Mouse (Mus musculus): Measurements from ENCODE around the gene Srpr. TPM values are rescaled to one million over a fixed set of nuclear protein-coding genes. Genes with fewer than 3 reads are reported as not detected.

The Srpr gene
- polyA plus RNA-seq, 1 experiment, result 70.1 TPM

GRCm38 (mm10) chr9:35282006-35282850 is 82.3 kb downstream of the Srpr start:
- TF ChIP-seq POLR2A (IDR thresholded peaks at IDR 0.05; ENCODE audit: control insufficient read depth, extremely low read depth, insufficient read depth, low read length, poor library complexity), result no peak
- TF ChIP-seq CTCF (IDR thresholded peaks at IDR 0.05; ENCODE audit: borderline replicate concordance, control insufficient read depth, extremely low read depth, insufficient read depth, low read length, poor library complexity), result no peak
- H3K4me1 ChIP-seq (replicated peaks; ENCODE audit: control insufficient read depth, insufficient read depth, low read length), result no peaks in the 10 kb centered on the region
- H3K4me3 ChIP-seq (ENCODE audit: control insufficient read depth, insufficient read depth, low read length), result no peak overlapping the region
- 21% methylated on average over 5 of the region's 5 CpGs for WGBS
- no peaks in the 10 kb centered on the region for H3K27me3 ChIP-seq (ENCODE audit: control insufficient read depth, insufficient read depth, low read length)
- DNase-seq, result peak; percentile 40
- H3K36me3 ChIP-seq (ENCODE audit: control insufficient read depth, insufficient read depth, low read length), result no peaks in the 10 kb centered on the region
- H3K27ac ChIP-seq (ENCODE audit: control insufficient read depth, insufficient read depth, low read length), result no peak overlapping the region

- no peak for DNase-seq
- WGBS, result 87% methylated on average over 5 of the region's 5 CpGs
- Histone ChIP-seq H3K4me1 (replicated peaks; ENCODE audit: control insufficient read depth, insufficient read depth, low read length) (no peaks in the 10 kb centered on the region), H3K27me3 (ENCODE audit: control insufficient read depth, insufficient read depth, low read length) (no peaks in the 10 kb centered on the region), H3K36me3 (ENCODE audit: control insufficient read depth, insufficient read depth, low read length) (no peaks in the 10 kb centered on the region), H3K4me3 (ENCODE audit: control insufficient read depth, insufficient read depth, low read length) (no peak overlapping the region), H3K27ac (ENCODE audit: control insufficient read depth, insufficient read depth, low read length) (no peak overlapping the region)
- no peak for TF ChIP-seq POLR2A (IDR thresholded peaks at IDR 0.05; ENCODE audit: control insufficient read depth, extremely low read depth, insufficient read depth, low read length, poor library complexity)
These were observed 82.9 kb downstream of the Srpr start for GRCm38 (mm10) chr9:35282851-35283200.

GRCm38 (mm10) chr9:35283415-35284069 is 83.6 kb downstream of the Srpr start:
- Histone ChIP-seq H3K27me3 (ENCODE audit: control insufficient read depth, insufficient read depth, low read length) (no peaks in the 10 kb centered on the region), H3K4me1 (replicated peaks; ENCODE audit: control insufficient read depth, insufficient read depth, low read length) (no peaks in the 10 kb centered on the region), H3K36me3 (ENCODE audit: control insufficient read depth, insufficient read depth, low read length) (no peaks in the 10 kb centered on the region), H3K4me3 (ENCODE audit: control insufficient read depth, insufficient read depth, low read length) (no peak overlapping the region), H3K27ac (ENCODE audit: control insufficient read depth, insufficient read depth, low read length) (no peak overlapping the region)
- no peak for DNase-seq
- TF ChIP-seq POLR2A (IDR thresholded peaks at IDR 0.05; ENCODE audit: control insufficient read depth, extremely low read depth, insufficient read depth, low read length, poor library complexity) (no peak), CTCF (IDR thresholded peaks at IDR 0.05; ENCODE audit: borderline replicate concordance, control insufficient read depth, extremely low read depth, insufficient read depth, low read length, poor library complexity) (no peak)
- WGBS, result 93% methylated on average over 13 of the region's 13 CpGs

- Histone ChIP-seq H3K27ac (ENCODE audit: control insufficient read depth, insufficient read depth, low read length) (no peak overlapping the region), H3K4me1 (replicated peaks; ENCODE audit: control insufficient read depth, insufficient read depth, low read length) (no peaks in the 10 kb centered on the region), H3K27me3 (ENCODE audit: control insufficient read depth, insufficient read depth, low read length) (no peaks in the 10 kb centered on the region), H3K36me3 (ENCODE audit: control insufficient read depth, insufficient read depth, low read length) (no peaks in the 10 kb centered on the region), H3K4me3 (ENCODE audit: control insufficient read depth, insufficient read depth, low read length) (no peak overlapping the region)
- no peak for TF ChIP-seq CTCF (IDR thresholded peaks at IDR 0.05; ENCODE audit: borderline replicate concordance, control insufficient read depth, extremely low read depth, insufficient read depth, low read length, poor library complexity)
- no peak for TF ChIP-seq POLR2A (IDR thresholded peaks at IDR 0.05; ENCODE audit: control insufficient read depth, extremely low read depth, insufficient read depth, low read length, poor library complexity)
- no peak for DNase-seq
- WGBS, result 90% methylated on average over 4 of the region's 4 CpGs
These were observed 84.4 kb downstream of the Srpr start for GRCm38 (mm10) chr9:35284351-35284750.

- H3K36me3 ChIP-seq (ENCODE audit: control insufficient read depth, insufficient read depth, low read length), result no peaks in the 10 kb centered on the region
- no peaks in the 10 kb centered on the region for H3K27me3 ChIP-seq (ENCODE audit: control insufficient read depth, insufficient read depth, low read length)
- WGBS, result 96% methylated on average over 3 of the region's 3 CpGs
- TF ChIP-seq POLR2A (IDR thresholded peaks at IDR 0.05; ENCODE audit: control insufficient read depth, extremely low read depth, insufficient read depth, low read length, poor library complexity) (no peak), CTCF (IDR thresholded peaks at IDR 0.05; ENCODE audit: borderline replicate concordance, control insufficient read depth, extremely low read depth, insufficient read depth, low read length, poor library complexity) (no peak)
- no peak overlapping the region for H3K4me3 ChIP-seq (ENCODE audit: control insufficient read depth, insufficient read depth, low read length)
- no peak for DNase-seq
- H3K27ac ChIP-seq (ENCODE audit: control insufficient read depth, insufficient read depth, low read length), result no peak overlapping the region
- no peaks in the 10 kb centered on the region for H3K4me1 ChIP-seq (replicated peaks; ENCODE audit: control insufficient read depth, insufficient read depth, low read length)
These were observed 86.4 kb downstream of the Srpr start for GRCm38 (mm10) chr9:35286351-35286750.

- Histone ChIP-seq H3K4me3 (ENCODE audit: control insufficient read depth, insufficient read depth, low read length) (no peak overlapping the region), H3K4me1 (replicated peaks; ENCODE audit: control insufficient read depth, insufficient read depth, low read length) (no peaks in the 10 kb centered on the region), H3K36me3 (ENCODE audit: control insufficient read depth, insufficient read depth, low read length) (no peaks in the 10 kb centered on the region), H3K27me3 (ENCODE audit: control insufficient read depth, insufficient read depth, low read length) (no peaks in the 10 kb centered on the region), H3K27ac (ENCODE audit: control insufficient read depth, insufficient read depth, low read length) (no peak overlapping the region)
- DNase-seq, result no peak
- 79% methylated on average over 7 of the region's 7 CpGs for WGBS
- TF ChIP-seq POLR2A (IDR thresholded peaks at IDR 0.05; ENCODE audit: control insufficient read depth, extremely low read depth, insufficient read depth, low read length, poor library complexity) (no peak), CTCF (IDR thresholded peaks at IDR 0.05; ENCODE audit: borderline replicate concordance, control insufficient read depth, extremely low read depth, insufficient read depth, low read length, poor library complexity) (no peak)
These were observed 90.0 kb downstream of the Srpr start for GRCm38 (mm10) chr9:35289992-35290391.

All from thymus, adult 2 months (tissue).